Mouse (Mus musculus): ENCODE results near the gene Ctsl.

GRCm38 (mm10) chr13:64412752-64413257, 42.1 kb upstream of the Ctsl start:
- TF ChIP-seq CTCF (IDR thresholded peaks at IDR 0.05) (no peak), EP300 (IDR thresholded peaks at IDR 0.05) (no peak)

Data from lung, postnatal 0 days (tissue).